Mouse (Mus musculus) 3T3-L1 (cell line): ENCODE data around the gene Flywch2.

Experiments
- DNase-seq: peaks from one replicate; pipeline ENCODE4 v3.0.0-alpha.2; 2015; ENCODE audit warnings: low read depth, low spot score

Gene Flywch2

DNA sequence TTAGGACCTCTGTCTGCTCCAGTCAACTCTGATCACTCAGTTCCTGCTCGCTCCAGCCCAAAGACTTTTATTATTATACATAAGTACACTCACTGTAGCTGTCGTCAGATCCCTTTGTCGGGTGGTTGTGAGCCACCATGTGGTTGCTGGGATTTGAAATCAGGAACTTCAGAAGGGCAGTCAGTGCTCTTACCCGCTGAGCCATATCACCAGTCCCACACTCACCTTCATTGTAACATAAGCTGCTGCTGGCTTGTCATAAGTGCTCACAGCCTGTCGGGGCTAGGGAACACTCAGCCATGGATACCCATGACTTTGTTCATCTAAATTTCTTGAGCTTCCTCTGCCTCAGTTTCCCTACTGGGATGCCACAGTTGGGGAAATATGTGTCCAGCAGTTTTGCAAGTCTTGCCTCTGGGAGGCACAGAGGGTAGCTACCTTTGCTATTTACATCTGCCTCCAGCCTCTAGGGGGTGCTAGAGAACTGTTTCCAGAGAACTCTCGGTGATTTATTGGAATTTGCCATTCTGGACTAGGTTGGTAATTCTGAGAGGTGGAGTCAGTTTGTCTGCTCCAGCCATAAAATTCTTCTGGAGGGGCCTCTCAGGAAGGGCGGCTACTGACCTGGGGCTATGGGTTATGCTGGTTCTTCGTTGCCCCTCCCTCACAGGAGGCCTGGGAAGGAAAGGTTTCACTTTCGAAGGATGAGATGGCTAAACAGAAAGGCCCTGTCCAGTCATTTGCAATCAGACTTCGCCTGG is 37.1 kb downstream of the Flywch2 start:
- DNase-seq: peak; percentile 96

- no peak for DNase-seq
These were observed 37.9 kb downstream of the Flywch2 start for GRCm38 (mm10) chr17:23748026-23748425.

GRCm38 (mm10) chr17:23747471-23747870 is 38.4 kb downstream of the Flywch2 start:
- DNase-seq: no peak

DNA sequence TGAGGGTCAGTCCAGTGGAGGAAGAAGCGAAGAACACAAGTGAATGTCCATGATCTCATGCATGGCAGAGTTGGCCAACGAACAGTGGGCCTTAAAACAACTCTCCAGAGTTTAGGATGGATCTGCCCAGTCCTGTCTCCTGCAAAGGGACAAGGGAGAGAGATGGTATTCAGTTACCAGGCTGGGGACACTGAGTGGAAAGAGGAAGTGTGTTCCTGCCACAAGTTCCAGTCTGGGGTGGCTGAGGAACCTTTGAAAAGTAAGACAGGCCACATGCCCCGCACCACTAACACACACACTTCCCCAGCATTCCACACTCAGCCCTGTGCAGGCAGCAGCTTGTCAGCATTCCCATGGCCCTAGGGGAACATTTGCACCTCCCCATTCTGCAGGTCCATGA is 39.1 kb downstream of the Flywch2 start:
- no peak for DNase-seq

- DNase-seq: no peak
These were observed 39.6 kb downstream of the Flywch2 start for GRCm38 (mm10) chr17:23746311-23746710.

- DNase-seq: no peak
These were observed 40.3 kb downstream of the Flywch2 start, which contains the start of gene Kremen2 for GRCm38 (mm10) chr17:23745301-23746251. Gene Kremen2, minus strand, starts transcription at chr17:23745833.

- no peak for DNase-seq
These were observed 41.2 kb downstream of the Flywch2 start for GRCm38 (mm10) chr17:23744651-23745050.

DNA sequence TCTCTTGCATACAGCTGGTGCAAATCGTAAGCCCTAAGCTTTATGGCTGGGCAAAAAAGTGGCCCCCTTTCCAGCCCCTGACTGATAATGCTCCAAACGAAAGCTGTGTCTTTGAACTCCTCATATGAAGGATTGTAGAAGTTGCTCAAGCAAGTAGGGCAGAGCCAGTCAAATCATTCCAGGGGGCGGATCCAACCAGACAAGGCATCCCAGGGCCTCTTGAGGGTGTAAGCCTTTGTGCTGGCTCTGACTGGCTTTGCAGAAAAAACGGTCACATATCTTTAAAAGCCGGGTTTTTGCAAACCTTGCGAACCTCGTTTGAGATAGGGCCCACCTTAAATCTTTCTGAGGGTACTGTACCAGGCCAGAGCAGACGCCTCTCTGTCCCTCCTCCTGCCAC is 41.8 kb downstream of the Flywch2 start:
- DNase-seq: no peak

DNA sequence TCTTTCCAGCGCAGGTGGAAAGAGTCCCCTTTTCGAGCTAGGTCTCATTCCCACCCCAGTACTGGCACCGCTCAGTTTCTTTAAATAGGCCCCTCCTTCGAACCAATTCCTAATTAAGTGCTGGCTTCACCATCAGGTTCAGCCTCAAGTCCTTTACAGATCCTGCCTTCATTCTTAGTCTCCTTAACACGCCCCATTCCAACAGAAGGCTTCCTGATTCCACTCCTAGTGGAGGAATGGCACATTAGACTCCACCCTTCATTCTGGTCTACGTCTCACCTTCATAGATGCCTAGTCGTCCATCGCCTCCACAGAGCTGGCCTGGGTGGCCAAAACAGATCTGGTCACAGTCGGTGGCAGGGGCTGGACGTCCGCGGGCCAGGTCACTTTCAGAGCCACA is 42.9 kb downstream of the Flywch2 start:
- no peak for DNase-seq

GRCm38 (mm10) chr17:23742210-23742793 is 43.6 kb downstream of the Flywch2 start:
- DNase-seq: no peak

GRCm38 (mm10) chr17:23741359-23742209 is 44.3 kb downstream of the Flywch2 start:
- DNase-seq: no peak

DNA sequence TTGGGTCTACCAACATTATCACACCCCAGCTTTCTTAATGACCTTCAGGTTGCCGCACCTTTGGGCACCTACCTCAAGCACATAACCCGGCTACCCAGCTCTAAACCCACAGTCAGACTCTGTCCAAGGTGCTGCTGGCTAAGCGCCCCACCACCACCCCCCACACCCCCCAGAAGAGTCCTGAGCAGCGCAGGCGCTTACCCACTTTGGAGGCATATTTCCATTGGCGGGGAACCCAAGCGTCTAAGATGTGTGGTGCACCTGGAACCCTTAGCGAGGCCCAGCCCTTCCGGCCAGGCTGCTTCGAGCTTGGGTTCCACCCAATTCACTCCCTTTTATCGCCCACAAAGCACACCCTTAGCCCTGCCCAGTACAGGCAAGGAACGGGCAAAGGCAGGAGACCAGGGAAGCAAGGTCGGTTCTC is 45.3 kb downstream of the Flywch2 start, which contains the start of gene Paqr4:
TSS of gene Paqr4 (minus strand) at position 270 of the 424 bp plus-strand sequence.
- DNase-seq: no peak

- peak; percentile 85 for DNase-seq
These were observed 45.7 kb downstream of the Flywch2 start for GRCm38 (mm10) chr17:23740136-23740584.

- no peak for DNase-seq
These were observed 46.4 kb downstream of the Flywch2 start for GRCm38 (mm10) chr17:23739202-23740135.

- no peak for DNase-seq
These were observed 47.1 kb downstream of the Flywch2 start for GRCm38 (mm10) chr17:23738836-23739201.

- peak; percentile 44 for DNase-seq
These were observed 48.1 kb downstream of the Flywch2 start for GRCm38 (mm10) chr17:23737493-23738445.

GRCm38 (mm10) chr17:23734341-23734740 is 51.5 kb downstream of the Flywch2 start:
- DNase-seq: no peak

DNA sequence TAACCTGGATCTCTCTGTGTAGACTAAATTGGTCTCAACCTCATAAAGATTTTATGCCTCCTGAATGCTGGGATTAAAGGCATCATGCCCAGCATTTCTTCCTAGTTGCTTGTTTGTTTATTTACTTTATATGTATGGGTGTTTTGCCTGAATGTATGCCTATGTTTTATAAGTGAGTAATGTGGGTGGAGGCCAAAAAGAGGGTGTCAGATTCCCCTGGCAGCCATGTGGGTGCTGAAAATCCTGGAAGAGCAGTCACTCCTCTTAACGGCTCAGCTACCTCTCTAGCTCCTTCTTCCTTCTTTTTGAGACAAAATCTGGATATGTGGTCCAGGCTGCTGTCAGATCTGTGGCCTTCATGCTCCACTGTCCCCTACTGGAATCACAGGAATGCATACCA is 55.4 kb downstream of the Flywch2 start:
- DNase-seq: peak; percentile 61
